Mouse (Mus musculus) intestine, embryonic 14.5 days (tissue): ENCODE results near the gene H2-M5. TPM values are rescaled to one million over a fixed set of nuclear protein-coding genes. Genes with fewer than 3 reads are reported as not detected.

Source experiments
- ATAC-seq: fragments of 200-750 bp; cut with Nextera tagmentation; replicated peaks from 2 replicates; pipeline ENCODE4 v1.8.0; 2017; ENCODE audit warnings: low read depth, moderate number of reproducible peaks, moderate TSS enrichment, moderate library complexity; ENCODE audit not compliant: low FRiP score, low TSS enrichment
- DNase-seq: peaks from one replicate; pipeline ENCODE4 v3.0.0-alpha.2; 2018; ENCODE audit warnings: low spot score
- H3K27ac ChIP-seq: fragments of 300-500 bp; sonication (generic); 2 replicates; pipeline ENCODE4 v1.5.1; 2014; ENCODE audit warnings: low read depth, mild to moderate bottlenecking, control low read depth
- H3K27me3 ChIP-seq: fragments of 300-500 bp; sonication (generic); replicated peaks from 2 replicates; pipeline ENCODE4 v1.6.1; 2014; ENCODE audit warnings: low read length, control low read depth; ENCODE audit not compliant: control insufficient read depth, insufficient read depth
- H3K36me3 ChIP-seq: fragments of 300-500 bp; sonication (generic); 2 replicates; pipeline ENCODE4 v1.6.1; 2014; ENCODE audit warnings: low read length, control low read depth; ENCODE audit not compliant: control insufficient read depth, insufficient read depth
- H3K4me1 ChIP-seq: fragments of 300-500 bp; sonication (generic); replicated peaks from 2 replicates; pipeline ENCODE4 v1.6.1; 2014; ENCODE audit warnings: low read length, control low read depth, mixed read lengths; ENCODE audit not compliant: control insufficient read depth, insufficient read depth
- H3K4me2 ChIP-seq: fragments of 300-500 bp; sonication (generic); 2 replicates; pipeline ENCODE4 v1.6.1; 2014; ENCODE audit warnings: low read length
- H3K4me3 ChIP-seq: fragments of 300-500 bp; sonication (generic); 2 replicates; pipeline ENCODE4 v1.5.1; 2014; ENCODE audit warnings: low read depth, low read length, control low read depth, mixed read lengths
- H3K9ac ChIP-seq: fragments of 300-500 bp; sonication (generic); 2 replicates; pipeline ENCODE4 v1.6.1; 2014; ENCODE audit warnings: mild to moderate bottlenecking, low read length
- H3K9me3 ChIP-seq: fragments of 300-500 bp; sonication (generic); 2 replicates; pipeline ENCODE4 v1.6.1; 2016; ENCODE audit warnings: low read length, control low read depth; ENCODE audit not compliant: control insufficient read depth
- WGBS: fragments of 180-500 bp; shearing (Covaris S2); extraction: QIAGEN DNeasy Blood & Tissue Kit; methylation state at CpG from one replicate; pipeline ENCODE4 v1.1.7; 2014; 5-methylcytosine and 5-hydroxymethylcytosine counted together
- polyA plus RNA-seq: library from polyadenylated mRNA; unstranded; fragments of >200 nt; fragmentation: Nextera tagmentation; extraction: Ambion mirVana; gene quantifications from 2 replicates; pipeline ENCODE4 v1.2.1, GENCODE M21; 2014

Gene H2-M5
- polyA plus RNA-seq, 1 experiment from 2014 or later: 0.16 TPM

DNA sequence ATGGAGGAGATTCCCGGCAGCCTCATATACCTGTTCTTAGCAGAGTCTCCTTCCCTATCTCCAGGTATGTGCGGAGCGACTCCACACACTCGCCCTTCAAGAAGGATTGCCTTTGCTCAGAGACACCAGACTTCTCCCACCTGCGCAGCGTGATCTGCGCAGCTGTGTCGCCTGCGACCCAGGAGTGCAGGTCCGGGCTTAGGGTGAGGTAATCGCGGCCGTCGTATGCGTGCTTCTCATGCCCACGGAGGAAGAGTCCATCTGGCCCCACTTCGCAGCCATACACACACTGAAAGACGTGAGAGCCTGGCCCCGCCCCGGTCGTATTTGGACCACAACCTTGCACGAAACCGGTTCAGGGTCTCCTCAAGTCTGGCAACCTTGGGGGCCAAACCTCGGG, 862 bp downstream of the H2-M5 start:
- Histone ChIP-seq H3K4me2 (peak overlapping the region; percentile 33), H3K9ac (no peak overlapping the region), H3K4me1 (no peaks in the 10 kb centered on the region), H3K36me3 (no peaks in the 10 kb centered on the region), H3K4me3 (no peak overlapping the region), H3K27ac (no peak overlapping the region), H3K27me3 (peaks cover 32% of the 10 kb centered on the region), H3K9me3 (no peaks in the 10 kb centered on the region)
- DNase-seq (no peak), ATAC-seq (peak; percentile 55)
- WGBS: 7% methylated on average over 24 of the region's 24 CpGs

- WGBS: 25% methylated on average over 5 of the region's 5 CpGs
- Histone ChIP-seq H3K9me3 (no peaks in the 10 kb centered on the region), H3K9ac (no peak overlapping the region), H3K27me3 (peaks cover 4% of the 10 kb centered on the region; the same call in 1 of the 2 replicates), H3K36me3 (no peaks in the 10 kb centered on the region), H3K4me2 (peak overlapping the region; percentile 44; the same call in 1 of the 2 replicates), H3K4me1 (peaks cover 11% of the 10 kb centered on the region), H3K4me3 (no peak overlapping the region), H3K27ac (no peak overlapping the region)
- DNase-seq (no peak), ATAC-seq (no peak)
Measured at GRCm38 (mm10) chr17:36982253-36983155, 6.8 kb downstream of the H2-M5 start.

DNA sequence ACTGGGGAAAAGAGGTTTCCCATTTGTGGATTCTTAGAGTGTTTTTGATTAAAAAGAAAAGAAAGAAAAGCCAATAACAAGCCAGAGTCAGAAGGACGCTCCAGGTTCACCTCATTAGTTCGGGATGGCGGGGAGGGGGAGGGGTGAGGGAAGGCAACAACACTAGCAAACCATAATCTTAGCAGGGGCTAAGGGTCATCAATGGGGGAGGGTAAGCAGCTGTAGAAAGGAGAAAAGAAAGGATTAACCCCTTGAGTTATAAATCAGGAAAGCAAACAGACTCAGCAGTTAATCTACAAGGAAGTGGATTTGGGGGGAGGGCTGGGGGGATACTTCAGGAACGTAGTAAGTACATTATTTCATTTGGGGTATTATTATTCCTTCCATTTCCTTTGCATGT, 7.5 kb downstream of the H2-M5 start:
- no peak overlapping the region for H3K27ac ChIP-seq
- under 1% methylated on average over 4 of the region's 4 CpGs for WGBS
- no peak overlapping the region for H3K9ac ChIP-seq
- DNase-seq: no peak
- H3K4me2 ChIP-seq: peak overlapping the region; percentile 44
- H3K9me3 ChIP-seq: no peaks in the 10 kb centered on the region
- no peak; the same call in 1 of the 2 replicates for ATAC-seq
- H3K27me3 ChIP-seq: no peaks in the 10 kb centered on the region
- H3K36me3 ChIP-seq: no peaks in the 10 kb centered on the region
- H3K4me3 ChIP-seq: no peak overlapping the region
- H3K4me1 ChIP-seq: peaks cover 11% of the 10 kb centered on the region

GRCm38 (mm10) chr17:36981221-36981813, 8.0 kb downstream of the H2-M5 start, which contains the start of gene 2410137M14Rik:
TSS of gene 2410137M14Rik (minus strand) at chr17:36981237.
- DNase-seq (peak; percentile 56), ATAC-seq (peak; percentile 56)
- H3K9me3 ChIP-seq: no peaks in the 10 kb centered on the region
- H3K9ac ChIP-seq: no peak within 1 kb of the TSS
- 13% methylated on average over 18 of the region's 18 CpGs for WGBS
- H3K27ac ChIP-seq: no peak within 1 kb of the TSS
- no peak within 1 kb of the TSS for H3K4me3 ChIP-seq
- peaks cover 11% of the 10 kb centered on the region for H3K4me1 ChIP-seq
- H3K36me3 ChIP-seq: no peaks in the 10 kb centered on the region
- peak within 1 kb of the TSS; percentile 44 for H3K4me2 ChIP-seq
- no peaks in the 10 kb centered on the region for H3K27me3 ChIP-seq

DNA sequence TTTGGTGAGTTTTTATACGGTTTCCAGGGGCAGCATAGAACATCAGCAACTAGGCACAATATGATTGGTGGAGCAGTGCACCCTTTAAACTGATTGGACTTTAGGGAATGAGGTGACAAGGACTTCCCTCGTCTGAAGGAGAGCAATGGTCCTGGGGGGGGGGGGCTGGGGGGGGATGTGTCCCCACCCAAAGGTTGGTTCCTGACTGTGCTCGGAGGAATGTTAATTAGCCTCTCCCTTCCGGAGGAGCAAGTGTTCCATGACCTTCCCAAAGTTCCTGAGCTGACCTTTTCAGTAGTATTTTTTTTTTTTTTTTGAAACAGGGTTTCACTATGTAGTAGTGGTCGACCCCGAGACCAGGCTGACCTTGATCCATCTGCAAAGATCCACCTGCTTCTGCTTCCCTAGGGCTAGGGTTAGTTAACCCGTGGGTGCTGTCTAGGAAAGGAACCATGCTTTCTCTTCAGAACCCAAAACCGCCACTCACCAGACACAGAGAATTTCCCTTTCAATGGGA, 16.0 kb downstream of the H2-M5 start:
- H3K36me3 ChIP-seq: no peaks in the 10 kb centered on the region
- no peak for ATAC-seq
- no peaks in the 10 kb centered on the region for H3K4me1 ChIP-seq
- no peak for DNase-seq
- no peak overlapping the region for H3K4me3 ChIP-seq
- no peaks in the 10 kb centered on the region for H3K9me3 ChIP-seq
- 70% methylated on average over 8 of the region's 8 CpGs for WGBS
- no peaks in the 10 kb centered on the region for H3K27me3 ChIP-seq
- H3K4me2 ChIP-seq: no peak overlapping the region
- no peak overlapping the region for H3K27ac ChIP-seq
- H3K9ac ChIP-seq: no peak overlapping the region

- Histone ChIP-seq H3K27me3 (no peaks in the 10 kb centered on the region), H3K27ac (no peak overlapping the region), H3K36me3 (no peaks in the 10 kb centered on the region), H3K4me2 (no peak overlapping the region), H3K9ac (no peak overlapping the region), H3K9me3 (no peaks in the 10 kb centered on the region), H3K4me1 (no peaks in the 10 kb centered on the region), H3K4me3 (no peak overlapping the region)
- no peak for ATAC-seq
- no peak for DNase-seq
- 72% methylated on average over 3 of the region's 3 CpGs for WGBS
Measured at GRCm38 (mm10) chr17:36972791-36973190, 16.5 kb downstream of the H2-M5 start.

DNA sequence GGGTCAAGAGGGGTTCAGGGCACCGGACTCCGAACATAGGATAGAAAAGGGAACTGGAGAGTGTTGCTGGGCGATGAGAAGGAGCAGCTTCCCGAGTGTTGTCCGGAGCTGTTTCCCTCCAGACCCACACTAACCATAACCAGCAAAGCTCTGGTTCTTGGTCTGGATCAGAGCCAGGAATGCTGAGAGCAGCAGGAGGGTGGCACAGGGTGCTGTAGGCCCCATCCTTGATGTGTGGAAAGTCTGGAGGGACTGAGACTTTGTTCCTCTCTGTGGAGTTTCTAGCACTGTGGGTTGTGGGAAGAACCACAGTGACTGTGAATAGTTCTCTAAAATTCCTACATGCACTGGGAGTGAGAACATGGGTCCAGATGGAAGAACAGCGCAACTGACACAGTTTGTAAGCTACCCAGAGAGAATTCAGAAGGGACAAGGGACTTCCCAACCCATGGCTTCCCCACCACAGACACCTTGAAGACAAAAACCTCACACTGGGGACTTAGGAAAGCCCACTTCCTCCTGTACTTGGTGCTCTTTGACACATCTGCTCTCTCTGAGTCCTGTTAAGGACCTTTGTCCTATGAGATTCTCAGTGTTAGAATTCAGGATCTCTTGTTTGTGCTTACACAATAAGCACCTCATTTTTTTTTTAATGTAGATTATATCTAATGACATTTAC, 18.0 kb downstream of the H2-M5 start:
- H3K9me3 ChIP-seq: no peaks in the 10 kb centered on the region
- ATAC-seq (no peak), DNase-seq (peak; percentile 36)
- H3K27ac ChIP-seq: no peak overlapping the region
- no peak overlapping the region for H3K9ac ChIP-seq
- H3K36me3 ChIP-seq: no peaks in the 10 kb centered on the region
- no peak overlapping the region for H3K4me3 ChIP-seq
- H3K27me3 ChIP-seq: no peaks in the 10 kb centered on the region
- no peaks in the 10 kb centered on the region for H3K4me1 ChIP-seq
- no peak overlapping the region for H3K4me2 ChIP-seq
- 91% methylated on average over 6 of the region's 6 CpGs for WGBS

GRCm38 (mm10) chr17:36970316-36970890, 18.9 kb downstream of the H2-M5 start:
- H3K36me3 ChIP-seq: no peaks in the 10 kb centered on the region
- H3K27ac ChIP-seq: no peak overlapping the region
- H3K9ac ChIP-seq: no peak overlapping the region
- ATAC-seq (no peak), DNase-seq (no peak)
- no peaks in the 10 kb centered on the region for H3K4me1 ChIP-seq
- H3K4me3 ChIP-seq: no peak overlapping the region
- no peaks in the 10 kb centered on the region for H3K9me3 ChIP-seq
- WGBS: 75% methylated on average over 14 of the region's 14 CpGs
- no peak overlapping the region for H3K4me2 ChIP-seq
- H3K27me3 ChIP-seq: no peaks in the 10 kb centered on the region
